Mouse (Mus musculus): ENCODE measurements at regions not wholly inside any gene's neighbourhood (a gene's known extent, or its start where the extent isn't known, plus 50 kb on each side); places are given as distances from the start of the nearest gene placed in this dataset.
A peak's percentile ranks its signal among the peaks of the same experiment; 100 is the strongest.

DNA sequence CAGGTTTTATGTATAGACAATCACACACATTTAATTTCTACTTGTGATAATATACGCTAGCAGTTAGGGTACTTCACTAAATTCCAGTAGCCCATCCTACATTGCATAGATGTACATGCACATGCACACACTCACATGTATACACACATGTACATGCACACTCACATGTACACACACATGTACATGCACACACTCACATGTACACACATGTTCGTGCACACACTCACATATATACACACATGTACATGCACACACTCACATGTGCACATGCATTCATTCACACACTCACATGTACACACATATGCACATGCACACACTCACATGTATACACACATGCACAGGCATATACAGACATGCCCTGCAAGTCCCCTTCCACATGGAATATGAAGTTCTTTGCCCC, 326.8 kb downstream of the Tns1 start:
- no peak overlapping the region for H3K4me2 ChIP-seq
- H3K4me3 ChIP-seq (replicated peaks): no peak overlapping the region
- H3K36me3 ChIP-seq (replicated peaks): no peaks in the 10 kb centered on the region
- H3K9me3 ChIP-seq: no peaks in the 10 kb centered on the region
- H3K27ac ChIP-seq: no peak overlapping the region
- H3K4me1 ChIP-seq: peaks cover 3% of the 10 kb centered on the region; the same call in 1 of the 2 replicates
- 95% methylated on average over 2 of the region's 2 CpGs for WGBS
- H3K27me3 ChIP-seq: no peaks in the 10 kb centered on the region
- H3K9ac ChIP-seq: no peak overlapping the region
- no peak for ATAC-seq (ENCODE audit: low FRiP score)

DNA sequence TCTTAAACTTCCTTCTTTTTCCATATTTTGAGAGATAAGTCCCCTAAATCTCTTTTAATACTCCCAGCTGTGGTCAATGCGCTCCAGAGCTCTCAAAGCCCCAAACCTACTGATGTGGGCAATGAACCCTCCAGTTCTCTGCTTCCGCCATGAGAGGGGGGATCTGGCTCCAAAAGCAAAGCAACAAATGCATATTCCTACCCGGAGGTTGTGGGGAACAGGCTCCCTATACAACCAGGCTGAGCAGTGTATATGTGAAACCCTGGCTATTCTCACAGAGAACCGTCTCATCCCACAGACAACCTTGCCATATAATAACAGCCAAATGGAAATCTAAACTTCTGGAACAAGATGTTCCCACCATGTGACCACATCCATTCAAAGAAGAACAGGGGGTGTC, 330.4 kb downstream of the Tns1 start:
- Histone ChIP-seq H3K27me3 (no peaks in the 10 kb centered on the region), H3K4me3 (replicated peaks) (no peak overlapping the region), H3K9me3 (no peaks in the 10 kb centered on the region), H3K4me1 (no peaks in the 10 kb centered on the region), H3K36me3 (replicated peaks) (no peaks in the 10 kb centered on the region), H3K27ac (no peak overlapping the region), H3K9ac (no peak overlapping the region), H3K4me2 (no peak overlapping the region)
- ATAC-seq (ENCODE audit: low FRiP score): no peak
- 91% methylated on average over 4 of the region's 4 CpGs for WGBS

DNA sequence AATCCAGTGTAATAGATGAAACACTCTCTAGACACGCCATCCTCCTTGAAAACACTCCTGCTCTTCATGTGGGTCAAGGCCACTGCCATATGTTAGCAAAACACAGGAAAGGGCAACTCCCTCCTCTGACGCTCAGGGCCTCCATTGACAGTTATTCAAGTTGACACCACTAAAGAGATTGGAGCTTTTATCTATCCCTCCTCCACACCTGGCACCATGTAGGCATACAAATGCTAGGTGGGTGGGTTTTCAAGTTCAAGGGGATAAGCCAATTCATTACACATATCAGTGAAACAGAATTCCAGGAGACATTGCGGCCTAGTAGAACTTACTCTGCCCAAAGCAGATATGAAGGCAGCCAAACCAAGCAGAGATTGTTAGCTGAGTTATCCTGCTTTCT, 331.0 kb downstream of the Tns1 start:
- Histone ChIP-seq H3K36me3 (replicated peaks) (no peaks in the 10 kb centered on the region), H3K27ac (no peak overlapping the region), H3K27me3 (no peaks in the 10 kb centered on the region), H3K4me3 (replicated peaks) (no peak overlapping the region), H3K4me2 (no peak overlapping the region), H3K9ac (no peak overlapping the region), H3K4me1 (no peaks in the 10 kb centered on the region), H3K9me3 (no peaks in the 10 kb centered on the region)
- WGBS: 84% methylated on average over 3 of the region's 3 CpGs
- ATAC-seq (ENCODE audit: low FRiP score): no peak

- H3K9me3 ChIP-seq: no peaks in the 10 kb centered on the region
- no peaks in the 10 kb centered on the region for H3K27me3 ChIP-seq
- no peak for ATAC-seq (ENCODE audit: low FRiP score)
- peaks cover 6% of the 10 kb centered on the region for H3K4me1 ChIP-seq
- H3K4me2 ChIP-seq: no peak overlapping the region
- 95% methylated on average over 5 of the region's 5 CpGs for WGBS
- H3K4me3 ChIP-seq (replicated peaks): no peak overlapping the region
- H3K27ac ChIP-seq: no peak overlapping the region
- H3K36me3 ChIP-seq (replicated peaks): no peaks in the 10 kb centered on the region
- H3K9ac ChIP-seq: no peak overlapping the region
These were observed 331.9 kb downstream of the Tns1 start for GRCm38 (mm10) chr1:73792311-73792710.

- Histone ChIP-seq H3K4me1 (peaks cover 8% of the 10 kb centered on the region), H3K27ac (0 out of 2 replicates have a peak overlapping the region, but pooled peaks have one; percentile 36), H3K36me3 (replicated peaks) (no peaks in the 10 kb centered on the region), H3K9me3 (no peaks in the 10 kb centered on the region), H3K27me3 (no peaks in the 10 kb centered on the region), H3K4me3 (replicated peaks) (no peak overlapping the region), H3K4me2 (no peak overlapping the region), H3K9ac (no peak overlapping the region)
- no peak for ATAC-seq (ENCODE audit: low FRiP score)
- 18% methylated on average over 2 of the region's 2 CpGs for whole genome bisulfite sequencing
These were observed 336.6 kb downstream of the Tns1 start for GRCm38 (mm10) chr1:73787666-73788065.

- Histone ChIP-seq H3K36me3 (replicated peaks) (no peaks in the 10 kb centered on the region), H3K4me2 (no peak overlapping the region), H3K4me3 (replicated peaks) (no peak overlapping the region), H3K27me3 (no peaks in the 10 kb centered on the region), H3K9me3 (no peaks in the 10 kb centered on the region), H3K4me1 (peaks cover 8% of the 10 kb centered on the region), H3K9ac (no peak overlapping the region), H3K27ac (0 out of 2 replicates have a peak overlapping the region, but pooled peaks have one; percentile 36)
- no peak for ATAC-seq (ENCODE audit: low FRiP score)
- WGBS: 64% methylated on average over 7 of the region's 7 CpGs
These were observed 337.0 kb downstream of the Tns1 start for GRCm38 (mm10) chr1:73787224-73787623.

- no peak overlapping the region for H3K4me3 ChIP-seq (replicated peaks)
- H3K9ac ChIP-seq: no peak overlapping the region
- H3K36me3 ChIP-seq (replicated peaks): no peaks in the 10 kb centered on the region
- no peak overlapping the region for H3K27ac ChIP-seq
- no peak overlapping the region for H3K4me2 ChIP-seq
- no peak for ATAC-seq (ENCODE audit: low FRiP score)
- no peaks in the 10 kb centered on the region for H3K27me3 ChIP-seq
- H3K9me3 ChIP-seq: no peaks in the 10 kb centered on the region
- H3K4me1 ChIP-seq: peaks cover 8% of the 10 kb centered on the region
- WGBS: 89% methylated on average over 2 of the region's 2 CpGs
These were observed 340.9 kb downstream of the Tns1 start for GRCm38 (mm10) chr1:73783303-73783702.

DNA sequence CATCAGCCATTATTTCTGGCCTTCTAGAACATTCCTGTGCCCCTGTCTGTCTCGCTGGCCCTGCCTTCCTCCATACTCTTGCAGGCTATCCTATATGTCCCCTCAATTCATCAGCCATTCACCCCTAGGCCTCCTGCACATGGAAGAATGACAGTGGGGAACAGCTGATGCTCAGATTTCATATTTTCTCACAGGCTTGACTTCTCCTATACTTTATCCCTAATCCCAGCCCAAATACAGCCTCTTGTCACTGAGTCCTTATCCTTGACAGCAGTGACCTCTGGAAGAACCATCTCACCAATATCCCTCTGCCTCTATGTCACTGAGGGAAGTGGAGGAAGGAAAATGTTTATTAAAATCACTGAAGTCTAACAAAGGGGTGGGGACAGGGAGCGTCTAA, 341.4 kb downstream of the Tns1 start:
- H3K36me3 ChIP-seq (replicated peaks): no peaks in the 10 kb centered on the region
- H3K4me1 ChIP-seq: peaks cover 7% of the 10 kb centered on the region
- no peak overlapping the region for H3K27ac ChIP-seq
- no peak overlapping the region for H3K4me2 ChIP-seq
- no peak overlapping the region for H3K9ac ChIP-seq
- no peaks in the 10 kb centered on the region for H3K9me3 ChIP-seq
- 80% methylated on average over 2 of the region's 2 CpGs for WGBS
- H3K4me3 ChIP-seq (replicated peaks): no peak overlapping the region
- H3K27me3 ChIP-seq: no peaks in the 10 kb centered on the region
- no peak for ATAC-seq (ENCODE audit: low FRiP score)

DNA sequence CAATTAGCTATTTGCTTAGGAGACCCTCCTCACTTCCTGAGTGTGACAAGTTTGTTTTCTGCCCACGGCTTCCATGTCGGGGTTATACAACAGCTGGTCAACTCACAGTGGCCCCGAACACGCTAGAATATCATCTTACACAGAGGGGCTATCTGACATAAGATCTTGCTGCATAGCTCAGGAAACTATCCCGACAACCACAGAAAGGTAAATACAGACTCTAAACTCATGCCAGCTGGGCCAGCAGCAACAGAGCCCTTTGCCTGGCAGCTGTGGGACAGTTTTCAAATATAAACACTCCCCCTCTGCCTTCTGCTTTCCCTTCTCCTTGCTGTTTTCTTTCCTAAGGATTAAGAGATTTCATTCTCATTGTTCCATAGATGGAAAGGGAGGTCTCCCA, 352.5 kb downstream of the Tns1 start:
- ATAC-seq (ENCODE audit: low FRiP score): no peak
- Histone ChIP-seq H3K4me3 (replicated peaks) (no peak overlapping the region), H3K4me2 (no peak overlapping the region), H3K4me1 (0 out of 2 replicates have a peak, but pooled peaks cover 5% of the 10 kb centered on the region), H3K9me3 (no peaks in the 10 kb centered on the region), H3K9ac (no peak overlapping the region), H3K27me3 (no peaks in the 10 kb centered on the region), H3K36me3 (replicated peaks) (no peaks in the 10 kb centered on the region), H3K27ac (no peak overlapping the region)
- 77% methylated on average over 5 of the region's 5 CpGs for WGBS

DNA sequence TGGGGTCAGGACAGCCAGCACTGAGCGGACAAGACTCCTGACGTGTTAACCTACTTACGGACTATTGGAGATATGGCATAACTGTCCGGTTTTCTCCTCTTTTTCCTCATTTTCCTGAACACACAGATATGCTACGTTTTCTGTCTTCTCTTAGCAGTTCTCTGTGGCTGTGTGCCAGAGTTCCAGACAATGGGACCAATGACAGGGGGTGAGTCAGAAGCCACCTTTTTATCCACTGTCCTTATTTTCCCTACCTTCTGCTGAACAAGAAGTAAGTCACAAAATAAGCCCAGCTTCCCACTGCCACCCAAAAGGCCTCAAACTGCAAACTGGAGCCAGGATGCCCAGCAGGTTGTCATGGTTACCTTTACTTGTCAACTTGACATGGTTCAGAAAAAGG, 353.6 kb downstream of the Tns1 start:
- Histone ChIP-seq H3K36me3 (replicated peaks) (no peaks in the 10 kb centered on the region), H3K27ac (no peak overlapping the region), H3K4me1 (0 out of 2 replicates have a peak, but pooled peaks cover 5% of the 10 kb centered on the region), H3K27me3 (no peaks in the 10 kb centered on the region), H3K9me3 (no peaks in the 10 kb centered on the region), H3K9ac (no peak overlapping the region), H3K4me2 (no peak overlapping the region), H3K4me3 (replicated peaks) (no peak overlapping the region)
- 81% methylated on average over 5 of the region's 5 CpGs for WGBS
- ATAC-seq (ENCODE audit: low FRiP score): no peak

DNA sequence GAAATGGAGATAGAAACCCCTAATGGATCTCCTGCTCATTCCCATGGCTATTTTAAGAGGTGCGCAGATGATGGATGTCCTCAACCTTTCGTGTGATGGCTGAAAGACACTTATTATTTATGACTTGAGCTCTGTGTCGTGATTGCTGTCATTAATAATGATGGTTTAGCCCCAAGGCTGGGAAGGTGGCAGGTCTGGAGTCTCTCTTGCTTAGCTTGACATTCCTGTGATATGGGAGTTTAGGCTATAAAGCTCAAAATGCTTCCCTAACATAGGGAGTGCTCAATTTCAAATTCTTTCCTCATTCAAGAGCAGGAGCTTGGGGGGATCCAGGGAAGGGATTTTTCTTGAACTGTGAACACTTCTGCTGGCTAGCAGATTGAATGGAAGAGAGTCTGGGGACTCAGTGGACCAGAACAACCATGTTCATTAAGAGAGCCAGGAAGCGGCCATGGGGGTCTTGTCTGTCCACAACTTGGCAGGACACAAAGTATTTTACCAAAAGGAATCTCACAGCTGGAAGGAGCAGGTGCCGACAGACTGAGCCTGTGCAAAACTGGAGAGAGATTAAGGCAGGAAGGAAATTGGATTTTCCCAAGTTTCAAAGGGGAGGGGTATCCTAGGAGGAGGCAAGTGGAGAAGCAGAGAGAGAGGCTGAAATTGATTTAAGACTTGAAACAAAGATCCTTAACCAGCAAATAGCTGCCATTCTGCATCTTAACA, 359.5 kb downstream of the Tns1 start:
- Histone ChIP-seq H3K4me2 (no peak overlapping the region), H3K9ac (no peak overlapping the region), H3K9me3 (no peaks in the 10 kb centered on the region), H3K27ac (no peak overlapping the region), H3K4me3 (replicated peaks) (no peak overlapping the region), H3K27me3 (no peaks in the 10 kb centered on the region), H3K4me1 (peaks cover 7% of the 10 kb centered on the region; the same call in 1 of the 2 replicates), H3K36me3 (replicated peaks) (no peaks in the 10 kb centered on the region)
- WGBS: 60% methylated on average over 5 of the region's 5 CpGs
- ATAC-seq (ENCODE audit: low FRiP score): no peak

- Histone ChIP-seq H3K9me3 (no peaks in the 10 kb centered on the region), H3K4me2 (peak overlapping the region; percentile 9; the same call in 1 of the 2 replicates), H3K27ac (peak overlapping the region; percentile 65; the same call in 1 of the 2 replicates), H3K36me3 (replicated peaks) (no peaks in the 10 kb centered on the region), H3K9ac (no peak overlapping the region), H3K27me3 (no peaks in the 10 kb centered on the region), H3K4me3 (replicated peaks) (no peak overlapping the region), H3K4me1 (peaks cover 13% of the 10 kb centered on the region)
- peak; percentile 93 for ATAC-seq (ENCODE audit: low FRiP score)
- WGBS: 36% methylated on average over 11 of the region's 11 CpGs
These were observed 365.9 kb downstream of the Tns1 start for GRCm38 (mm10) chr1:73758110-73759061.
